Mouse (Mus musculus): ENCODE data around the gene Tfr2. TPM values are rescaled to one million over a fixed set of nuclear protein-coding genes. Genes with fewer than 3 reads are reported as not detected.

The Tfr2 gene
- total and polyA plus RNA-seq, 3 experiments = 96.2 to 112 TPM; not detected in 1

- TF ChIP-seq ETS1 (IDR thresholded peaks at IDR 0.05; ENCODE audit: low read depth, low read length) = no peak
- TF ChIP-seq ELF1 (IDR thresholded peaks at IDR 0.05; ENCODE audit: low read depth, low read length) = no peak
- no peak for TF ChIP-seq MYB (IDR thresholded peaks at IDR 0.05; ENCODE audit: low read depth, low read length)
- no peak for TF ChIP-seq ZKSCAN1 (IDR thresholded peaks at IDR 0.05; ENCODE audit: low read depth, low read length)
- no peak for TF ChIP-seq RCOR1 (IDR thresholded peaks at IDR 0.05; ENCODE audit: low read depth, low read length)
- TF ChIP-seq MAFK (IDR thresholded peaks at IDR 0.05; ENCODE audit: borderline replicate concordance, low read depth, low read length) = no peak
- Histone ChIP-seq H3K79me2 (ENCODE audit: control insufficient read depth, insufficient read depth, low read length, poor library complexity) (no peaks in the 10 kb centered on the region), H3K9me3 (replicated peaks; ENCODE audit: insufficient read depth, low read length) (no peaks in the 10 kb centered on the region), H3K4me1 (ENCODE audit: control insufficient read depth in 1 of 2, insufficient read depth in 2 of 2, low read length in 2 of 2) (no peaks in the 10 kb centered on the region), H3K9ac (ENCODE audit: control insufficient read depth, low read depth, low read length, poor library complexity, severe bottlenecking) (no peak overlapping the region), H3K27me3 (ENCODE audit: control insufficient read depth in 1 of 2, insufficient read depth in 2 of 2, low read length in 2 of 2) (peaks cover 11 to 29% of the 10 kb centered on the region in 2 experiments), H3K4me3 (ENCODE audit: control insufficient read depth in 1 of 2, insufficient read depth in 1 of 2, low read depth in 2 of 2, low read length in 2 of 2) (no peak overlapping the region), H3K27ac (ENCODE audit: control insufficient read depth, low read depth, low read length) (no peak overlapping the region), H3K36me3 (ENCODE audit: control insufficient read depth in 1 of 2, insufficient read depth in 2 of 2, low read length in 2 of 2) (no peaks in the 10 kb centered on the region)
- DNase-seq (ENCODE audit: low read depth, low spot score) = no peak
Observed at GRCm38 (mm10) chr5:137562965-137563364, 6.7 kb upstream of the Tfr2 start.

DNA sequence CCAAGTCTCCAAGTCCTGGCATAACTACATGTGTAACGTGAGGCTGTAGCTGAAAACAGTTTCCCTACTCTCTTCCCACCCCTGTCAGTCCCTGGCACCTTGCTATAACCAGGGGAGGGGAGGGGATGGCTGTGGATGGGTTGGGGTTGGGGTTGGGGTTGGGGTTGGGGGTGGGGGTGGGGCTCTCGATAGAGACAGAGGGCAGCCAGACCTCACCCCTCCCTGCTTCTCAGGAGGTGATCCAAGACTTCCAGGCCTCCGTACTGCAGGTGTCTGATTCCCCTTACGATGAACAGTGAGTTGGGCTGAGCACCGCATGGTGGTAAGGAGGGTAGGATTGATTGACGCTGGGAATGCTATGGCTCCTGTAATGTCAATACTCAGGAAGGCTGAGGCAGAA lies 3.9 kb upstream of the Tfr2 start:
- no peak for DNase-seq (ENCODE audit: low read depth, low spot score)
- H3K9ac ChIP-seq (ENCODE audit: control insufficient read depth, low read depth, low read length, poor library complexity, severe bottlenecking) = no peak overlapping the region
- no peak for TF ChIP-seq CHD2 (IDR thresholded peaks at IDR 0.05; ENCODE audit: low read length)
- TF ChIP-seq CHD1 (IDR thresholded peaks at IDR 0.05; ENCODE audit: low read depth, low read length) = no peak
- TF ChIP-seq GATA1 (IDR thresholded peaks at IDR 0.05; ENCODE audit: low read depth, low read length) = no peak
- TF ChIP-seq POLR2A (IDR thresholded peaks at IDR 0.05; ENCODE audit: control insufficient read depth in 1 of 2, insufficient read depth in 1 of 2, low read depth in 1 of 2, low read length in 2 of 2, poor library complexity in 1 of 2) = no peak
- TF ChIP-seq EP300 (IDR thresholded peaks at IDR 0.05; ENCODE audit: low read depth in 1 of 2, low read length in 2 of 2) = no peak
- TF ChIP-seq RCOR1 (IDR thresholded peaks at IDR 0.05; ENCODE audit: low read depth, low read length) = no peak
- no peak for TF ChIP-seq GABPA (IDR thresholded peaks at IDR 0.05; ENCODE audit: low read depth, low read length)
- no peak for TF ChIP-seq RAD21 (IDR thresholded peaks at IDR 0.05; ENCODE audit: low read depth, low read length)
- peaks cover 0 to 8% of the 10 kb centered on the region in 2 experiments; a peak in 2 of 4 replicates for H3K36me3 ChIP-seq (ENCODE audit: control insufficient read depth in 1 of 2, insufficient read depth in 2 of 2, low read length in 2 of 2)
- peaks cover 4 to 12% of the 10 kb centered on the region in 2 experiments for H3K27me3 ChIP-seq (ENCODE audit: control insufficient read depth in 1 of 2, insufficient read depth in 2 of 2, low read length in 2 of 2)
- no peak overlapping the region for H3K27ac ChIP-seq (ENCODE audit: control insufficient read depth, low read depth, low read length)
- peaks cover 0 to 13% of the 10 kb centered on the region in 2 experiments; a peak in 2 of 4 replicates for H3K4me1 ChIP-seq (ENCODE audit: control insufficient read depth in 1 of 2, insufficient read depth in 2 of 2, low read length in 2 of 2)
- no peak overlapping the region for H3K4me3 ChIP-seq (ENCODE audit: control insufficient read depth in 1 of 2, insufficient read depth in 1 of 2, low read depth in 2 of 2, low read length in 2 of 2)
- no peaks in the 10 kb centered on the region for H3K79me2 ChIP-seq (ENCODE audit: control insufficient read depth, insufficient read depth, low read length, poor library complexity)
- H3K9me3 ChIP-seq (replicated peaks; ENCODE audit: insufficient read depth, low read length) = no peaks in the 10 kb centered on the region

DNA sequence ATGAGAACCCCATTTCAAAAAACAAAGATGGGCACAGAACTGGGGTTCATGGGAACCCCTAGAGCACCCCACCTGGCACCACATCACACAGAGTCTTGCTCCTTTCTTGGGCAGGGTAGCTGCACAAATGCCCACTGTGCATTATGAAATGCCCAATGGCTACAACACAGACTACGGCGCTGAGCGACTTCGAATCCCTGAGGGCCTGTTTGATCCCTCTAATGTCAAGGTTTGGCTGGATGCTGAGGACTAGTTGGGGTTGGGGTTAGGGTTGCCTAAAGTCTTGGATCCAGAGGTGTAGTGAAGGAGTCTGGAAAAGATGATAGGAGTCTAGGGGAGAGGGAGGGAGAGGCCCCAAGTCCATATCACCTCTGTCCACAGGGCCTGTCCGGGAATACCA lies 3.2 kb upstream of the Tfr2 start:
- H3K9me3 ChIP-seq (replicated peaks; ENCODE audit: insufficient read depth, low read length) = no peaks in the 10 kb centered on the region
- no peak overlapping the region for H3K4me3 ChIP-seq (ENCODE audit: control insufficient read depth in 1 of 2, insufficient read depth in 1 of 2, low read depth in 2 of 2, low read length in 2 of 2)
- H3K79me2 ChIP-seq (ENCODE audit: control insufficient read depth, insufficient read depth, low read length, poor library complexity) = peaks cover 4% of the 10 kb centered on the region
- H3K4me1 ChIP-seq (ENCODE audit: control insufficient read depth in 1 of 2, insufficient read depth in 2 of 2, low read length in 2 of 2) = peaks cover 0 to 13% of the 10 kb centered on the region in 2 experiments; a peak in 2 of 4 replicates
- no peak overlapping the region for H3K27ac ChIP-seq (ENCODE audit: control insufficient read depth, low read depth, low read length)
- peaks cover 4 to 10% of the 10 kb centered on the region in 2 experiments for H3K27me3 ChIP-seq (ENCODE audit: control insufficient read depth in 1 of 2, insufficient read depth in 2 of 2, low read length in 2 of 2)
- H3K36me3 ChIP-seq (ENCODE audit: control insufficient read depth in 1 of 2, insufficient read depth in 2 of 2, low read length in 2 of 2) = peaks cover 0 to 8% of the 10 kb centered on the region in 2 experiments; a peak in 2 of 4 replicates
- no peak overlapping the region for H3K9ac ChIP-seq (ENCODE audit: control insufficient read depth, low read depth, low read length, poor library complexity, severe bottlenecking)
- DNase-seq (ENCODE audit: low read depth, low spot score) = no peak
- TF ChIP-seq POLR2AphosphoS5 (IDR thresholded peaks at IDR 0.05; ENCODE audit: borderline replicate concordance, low read depth, low read length) (no peak), ZMIZ1 (IDR thresholded peaks at IDR 0.05; ENCODE audit: low read depth, low read length) (no peak), MEF2A (IDR thresholded peaks at IDR 0.05; ENCODE audit: extremely low read depth, insufficient replicate concordance, low read depth, low read length, poor library complexity, severe bottlenecking) (no peak), TAL1 (IDR thresholded peaks at IDR 0.05; ENCODE audit: low read length) (no peak), MAFK (IDR thresholded peaks at IDR 0.05; ENCODE audit: borderline replicate concordance, low read depth, low read length) (no peak), TBP (IDR thresholded peaks at IDR 0.05; ENCODE audit: low read depth, low read length) (no peak), BHLHE40 (IDR thresholded peaks at IDR 0.05; ENCODE audit: borderline replicate concordance, low read depth, low read length) (no peak), ZKSCAN1 (IDR thresholded peaks at IDR 0.05; ENCODE audit: low read depth, low read length) (no peak), TCF12 (IDR thresholded peaks at IDR 0.05; ENCODE audit: low read depth, low read length) (no peak), USF1 (IDR thresholded peaks at IDR 0.05; ENCODE audit: low read depth, low read length) (no peak), CHD1 (IDR thresholded peaks at IDR 0.05; ENCODE audit: low read depth, low read length) (no peak)

Data from MEL (cell line).